Mouse (Mus musculus) heart, adult 11 months (tissue): ENCODE measurements around the gene Ovca2.
A peak's percentile ranks its signal among the peaks of the same experiment; 100 is the strongest.

ENCODE experiments used
- DNase-seq: peaks from one replicate; pipeline ENCODE4 v3.0.0; 2022

The Ovca2 gene

GRCm38 (mm10) chr11:75168590-75169361 is 9.9 kb downstream of the Ovca2 start:
- DNase-seq = peak; percentile 99

DNA sequence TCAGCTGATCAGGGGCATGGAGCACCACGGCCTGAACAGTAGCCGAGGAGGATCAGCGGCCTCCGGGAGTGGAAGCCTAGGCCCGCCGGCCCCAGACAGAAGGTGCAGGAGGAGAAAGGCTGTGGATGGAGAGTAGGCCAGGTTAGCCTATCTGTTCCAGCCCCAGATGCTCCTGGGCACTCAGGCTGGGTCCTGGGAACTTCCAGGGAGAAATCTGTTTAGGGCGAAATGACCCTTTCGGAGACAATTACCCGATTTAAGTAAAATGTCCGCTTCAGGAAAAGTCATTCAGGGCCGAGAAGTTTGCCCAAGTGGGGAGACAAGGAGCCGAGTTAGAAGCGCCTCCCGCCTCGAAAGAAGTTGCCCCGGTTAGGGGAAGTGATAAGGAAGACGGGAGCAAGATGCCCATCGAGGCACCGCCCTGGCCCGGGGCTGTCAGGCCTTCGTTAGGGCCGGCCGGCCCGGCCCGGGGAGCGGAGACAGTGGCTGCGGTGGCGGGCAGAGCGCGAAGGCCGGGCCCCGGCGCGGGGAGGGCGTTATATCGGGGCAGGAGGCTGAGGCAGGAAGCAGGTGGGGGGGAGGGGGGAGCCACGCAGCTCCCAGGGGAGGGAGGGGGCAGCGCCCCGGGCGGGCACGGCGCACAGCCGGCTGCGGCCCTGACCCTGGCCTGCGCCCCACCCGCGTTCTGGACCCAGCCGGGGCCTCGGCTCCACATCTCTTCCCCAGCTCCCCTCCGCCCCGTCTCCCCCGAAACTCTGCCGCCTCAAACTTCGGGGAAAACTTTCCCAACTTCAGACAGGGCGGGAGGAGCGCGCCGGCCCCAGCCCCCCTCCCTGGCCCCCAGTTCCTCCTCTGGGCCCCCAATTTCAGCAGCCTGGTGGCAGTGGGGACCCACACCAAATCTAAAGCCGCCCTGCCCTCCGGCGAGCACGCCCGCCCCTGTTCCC is 10.7 kb downstream of the Ovca2 start:
- DNase-seq = peak; percentile 98

- DNase-seq = peak; percentile 95
Observed at GRCm38 (mm10) chr11:75166861-75167642, 11.6 kb downstream of the Ovca2 start.

GRCm38 (mm10) chr11:75166193-75166842 is 12.3 kb downstream of the Ovca2 start:
- DNase-seq = peak; percentile 94

- peak; percentile 98 for DNase-seq
Observed at GRCm38 (mm10) chr11:75165441-75166192, 13.0 kb downstream of the Ovca2 start.

GRCm38 (mm10) chr11:75164750-75165149 is 13.9 kb downstream of the Ovca2 start:
- DNase-seq = peak; percentile 94

- DNase-seq = peak; percentile 91
Observed at GRCm38 (mm10) chr11:75164051-75164450, 14.6 kb downstream of the Ovca2 start.

- peak; percentile 96 for DNase-seq
Observed at GRCm38 (mm10) chr11:75163379-75163778, 15.3 kb downstream of the Ovca2 start.

GRCm38 (mm10) chr11:75162591-75163080 is 16.0 kb downstream of the Ovca2 start:
- DNase-seq = peak; percentile 92

- peak; percentile 94 for DNase-seq
Observed at GRCm38 (mm10) chr11:75161417-75162008, 17.1 kb downstream of the Ovca2 start.

- DNase-seq = peak; percentile 85
Observed at GRCm38 (mm10) chr11:75160954-75161353, 17.7 kb downstream of the Ovca2 start.

DNA sequence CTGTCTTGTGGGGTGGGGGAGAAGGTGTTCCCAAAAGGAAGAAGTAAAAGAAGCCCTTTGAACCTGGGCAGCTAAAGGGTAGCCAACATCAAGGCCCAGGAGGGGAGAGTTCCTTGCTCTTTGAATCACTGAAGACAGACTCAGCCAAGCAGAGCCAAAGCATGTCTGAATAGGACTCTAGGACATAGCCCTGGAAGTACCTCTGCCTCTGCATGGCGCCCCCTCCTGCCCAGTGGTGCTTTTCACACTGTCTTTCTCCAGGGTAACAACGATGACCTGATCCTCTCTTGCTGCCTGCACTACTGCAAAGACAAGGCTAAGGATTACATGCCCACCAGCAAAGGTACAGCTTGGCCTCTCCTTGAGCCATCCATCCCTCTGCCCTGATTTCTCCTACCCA is 19.1 kb downstream of the Ovca2 start:
- peak; percentile 97 for DNase-seq

GRCm38 (mm10) chr11:75158432-75158831 is 20.2 kb downstream of the Ovca2 start:
- DNase-seq = peak; percentile 97

DNA sequence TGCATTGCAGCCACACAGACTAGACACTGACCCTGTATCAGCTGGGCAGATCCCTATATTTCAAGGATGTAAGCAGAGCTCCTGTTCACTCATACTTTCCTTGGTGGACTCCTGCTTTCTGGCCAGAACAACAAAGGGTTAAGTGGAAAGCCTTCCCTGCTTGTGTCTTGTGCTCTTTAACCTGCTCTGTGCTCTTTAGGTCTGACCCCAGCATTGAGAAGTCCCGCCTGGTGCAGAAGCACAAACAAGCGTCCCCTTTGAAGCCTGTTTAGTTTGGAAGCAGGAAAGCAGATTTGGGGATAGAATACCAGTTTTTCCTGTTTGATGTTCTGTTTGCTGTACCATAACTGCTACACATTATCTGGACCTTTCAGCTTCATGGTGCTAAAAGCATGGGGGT is 20.7 kb downstream of the Ovca2 start:
- peak; percentile 90 for DNase-seq

GRCm38 (mm10) chr11:75157037-75157436 is 21.6 kb downstream of the Ovca2 start:
- peak; percentile 98 for DNase-seq

- peak; percentile 90 for DNase-seq
Observed at GRCm38 (mm10) chr11:75156416-75156815, 22.2 kb downstream of the Ovca2 start.

- DNase-seq = peak; percentile 91
Observed at GRCm38 (mm10) chr11:75155985-75156384, 22.6 kb downstream of the Ovca2 start.

- peak; percentile 92 for DNase-seq
Observed at GRCm38 (mm10) chr11:75154053-75154585, 24.5 kb downstream of the Ovca2 start.

DNA sequence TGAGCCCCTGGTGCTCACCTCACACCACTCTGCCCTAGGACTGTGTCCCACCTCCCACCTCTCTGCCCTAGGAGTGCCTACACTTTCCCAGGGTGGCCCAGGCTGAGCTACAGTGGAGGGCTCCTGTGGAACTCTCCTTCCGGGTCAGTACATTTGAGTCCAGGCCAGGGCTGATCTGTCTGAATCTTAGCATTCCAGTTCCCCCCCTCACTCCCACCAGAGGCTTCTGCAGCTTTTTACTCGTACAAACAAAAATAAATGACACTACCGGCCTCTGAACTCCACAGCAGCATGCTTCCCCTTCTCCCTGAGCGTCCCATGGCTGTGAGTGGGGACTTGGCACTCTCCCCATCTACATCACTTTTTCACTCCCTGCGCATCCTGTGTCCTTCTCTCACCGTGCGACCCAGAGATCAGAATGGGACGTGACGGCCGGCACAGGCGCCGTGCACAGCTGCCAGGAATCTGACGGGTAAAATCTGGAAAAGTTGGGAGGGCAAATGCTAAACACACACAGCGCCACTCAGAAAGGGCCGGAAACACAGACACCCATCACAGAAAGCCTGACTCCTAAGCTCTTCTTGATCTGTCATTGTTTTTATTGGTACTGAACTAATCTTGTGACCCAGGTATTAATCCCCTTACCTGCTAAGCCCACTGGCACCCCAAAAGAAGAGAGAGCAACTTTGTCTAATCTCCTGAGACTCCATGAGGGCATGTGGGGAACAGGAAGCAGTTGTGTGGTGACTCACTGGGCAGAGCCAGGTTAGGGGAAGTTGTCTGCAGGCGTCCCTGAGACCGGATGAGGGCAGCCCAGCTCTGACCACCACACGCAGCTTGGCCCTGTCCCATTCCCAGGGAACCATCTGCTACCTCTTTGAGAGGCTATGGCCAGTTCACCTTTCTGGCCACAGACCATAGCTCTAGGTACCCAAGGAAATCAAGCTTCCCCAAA is 25.8 kb downstream of the Ovca2 start:
- DNase-seq = peak; percentile 98
